Mouse (Mus musculus) 3134 (cell line): ENCODE data around the gene Ebf1.
A peak's percentile ranks its signal among the peaks of the same experiment; 100 is the strongest.

Experiments used
- DNase-seq: peaks from one replicate; pipeline ENCODE4 v3.0.0-alpha.2; 2011; ENCODE audit warnings: low spot score; ENCODE audit not compliant: insufficient read length; ENCODE audit errors: extremely low read depth

Ebf1 gene

GRCm38 (mm10) chr11:44617734-44618586 lies 843 bp downstream of the Ebf1 start:
- peak; percentile 86 for DNase-seq

- peak; percentile 64 for DNase-seq
Observed at GRCm38 (mm10) chr11:44619131-44619886, 2.2 kb downstream of the Ebf1 start.

- DNase-seq, result peak; percentile 49
Observed at GRCm38 (mm10) chr11:44619887-44620693, 3.0 kb downstream of the Ebf1 start.

- peak; percentile 15 for DNase-seq
Observed at GRCm38 (mm10) chr11:44620694-44621446, 3.8 kb downstream of the Ebf1 start.

DNA sequence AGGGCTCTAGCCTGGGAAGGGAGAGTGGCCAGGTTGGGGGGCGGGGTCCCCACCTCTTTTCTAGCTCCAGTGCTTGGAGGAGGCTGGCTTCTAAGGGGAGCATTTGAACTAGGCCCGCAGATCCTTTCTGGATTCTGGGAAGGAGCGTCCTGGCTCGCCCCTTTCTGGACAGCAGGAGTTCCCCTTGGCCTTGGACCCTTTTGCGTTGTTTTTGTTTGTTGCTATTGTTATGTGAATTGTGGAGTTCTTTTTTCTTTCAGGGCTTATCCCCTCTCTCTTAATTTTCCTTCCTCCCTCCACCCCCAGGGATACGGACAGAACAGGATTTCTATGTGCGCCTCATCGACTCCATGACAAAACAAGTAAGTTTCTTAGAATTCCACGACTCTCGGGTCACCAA lies 4.5 kb downstream of the Ebf1 start:
- no peak for DNase-seq

DNA sequence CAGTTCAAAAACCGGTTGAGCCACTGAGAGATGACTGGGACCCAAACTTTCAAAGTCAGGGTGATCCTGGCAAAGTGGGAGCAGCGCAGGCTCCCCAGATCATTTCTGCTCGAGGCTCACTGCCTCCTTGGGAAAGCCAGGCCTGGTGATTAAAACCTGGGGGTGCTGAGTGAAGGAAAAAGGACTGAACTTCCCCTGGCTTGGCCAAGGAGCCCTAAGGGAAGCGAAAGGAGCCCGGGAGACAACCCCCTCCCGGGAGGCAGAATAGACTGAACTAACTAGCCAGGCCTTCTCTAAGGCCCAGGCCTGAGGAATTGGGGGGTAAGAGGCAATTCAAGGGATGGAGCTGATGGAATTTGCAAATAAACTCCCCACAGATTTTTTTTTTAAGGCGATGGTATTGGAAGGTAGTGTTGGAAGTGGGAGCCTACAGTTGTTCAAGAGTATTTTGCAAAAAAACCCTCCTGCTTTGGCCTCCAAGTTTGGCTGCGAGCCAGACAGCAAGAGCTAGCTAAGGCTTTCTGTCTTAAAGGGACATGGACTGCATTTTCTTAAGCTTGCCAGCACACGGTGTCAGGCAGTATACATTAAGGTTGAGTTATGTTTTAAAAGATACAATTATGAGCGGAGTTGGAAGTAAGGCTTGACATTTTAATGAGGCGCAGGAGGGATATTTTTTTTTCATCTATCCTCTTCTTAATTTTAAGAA lies 5.1 kb downstream of the Ebf1 start:
- no peak for DNase-seq

DNA sequence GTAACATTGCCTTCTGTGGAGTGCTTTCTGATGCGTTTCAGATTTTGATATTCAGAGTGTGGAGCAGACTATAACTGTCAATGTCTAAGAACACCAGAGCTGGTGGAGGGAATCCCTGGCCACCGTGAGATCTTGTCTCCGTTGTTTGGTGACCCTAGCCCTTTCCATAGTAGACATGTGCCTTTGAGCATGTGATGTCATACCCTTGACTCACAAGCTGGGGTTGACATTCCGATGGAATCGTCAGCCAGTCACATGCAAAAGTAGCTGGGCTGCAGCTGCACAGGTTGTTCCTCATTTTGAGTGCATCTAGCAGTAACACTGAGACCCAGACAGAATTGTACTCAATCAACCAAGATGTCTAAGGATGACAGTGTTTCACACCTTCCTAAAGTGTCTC lies 7.4 kb downstream of the Ebf1 start:
- DNase-seq, result no peak

- DNase-seq, result no peak
Observed at GRCm38 (mm10) chr11:44626065-44626464, 8.9 kb downstream of the Ebf1 start.

DNA sequence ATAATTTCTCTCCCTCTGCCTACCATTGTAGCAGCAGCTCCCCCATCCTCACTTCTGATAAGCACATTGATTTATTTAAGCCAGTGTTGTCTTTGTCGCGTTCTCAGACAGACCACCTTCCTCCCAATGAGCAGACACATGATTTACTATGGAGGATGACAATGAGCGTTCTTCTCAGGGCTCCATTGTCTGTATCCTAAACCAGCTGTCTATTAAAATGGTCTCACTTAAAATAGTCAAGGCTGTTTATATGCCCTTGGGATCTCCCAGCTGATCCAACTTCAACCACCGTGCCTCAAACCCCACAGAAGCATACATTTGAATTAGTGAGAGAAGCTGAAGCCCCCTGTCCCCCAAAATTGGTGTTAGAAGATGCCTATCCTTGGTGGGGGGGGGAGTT lies 11.3 kb downstream of the Ebf1 start:
- DNase-seq, result no peak

DNA sequence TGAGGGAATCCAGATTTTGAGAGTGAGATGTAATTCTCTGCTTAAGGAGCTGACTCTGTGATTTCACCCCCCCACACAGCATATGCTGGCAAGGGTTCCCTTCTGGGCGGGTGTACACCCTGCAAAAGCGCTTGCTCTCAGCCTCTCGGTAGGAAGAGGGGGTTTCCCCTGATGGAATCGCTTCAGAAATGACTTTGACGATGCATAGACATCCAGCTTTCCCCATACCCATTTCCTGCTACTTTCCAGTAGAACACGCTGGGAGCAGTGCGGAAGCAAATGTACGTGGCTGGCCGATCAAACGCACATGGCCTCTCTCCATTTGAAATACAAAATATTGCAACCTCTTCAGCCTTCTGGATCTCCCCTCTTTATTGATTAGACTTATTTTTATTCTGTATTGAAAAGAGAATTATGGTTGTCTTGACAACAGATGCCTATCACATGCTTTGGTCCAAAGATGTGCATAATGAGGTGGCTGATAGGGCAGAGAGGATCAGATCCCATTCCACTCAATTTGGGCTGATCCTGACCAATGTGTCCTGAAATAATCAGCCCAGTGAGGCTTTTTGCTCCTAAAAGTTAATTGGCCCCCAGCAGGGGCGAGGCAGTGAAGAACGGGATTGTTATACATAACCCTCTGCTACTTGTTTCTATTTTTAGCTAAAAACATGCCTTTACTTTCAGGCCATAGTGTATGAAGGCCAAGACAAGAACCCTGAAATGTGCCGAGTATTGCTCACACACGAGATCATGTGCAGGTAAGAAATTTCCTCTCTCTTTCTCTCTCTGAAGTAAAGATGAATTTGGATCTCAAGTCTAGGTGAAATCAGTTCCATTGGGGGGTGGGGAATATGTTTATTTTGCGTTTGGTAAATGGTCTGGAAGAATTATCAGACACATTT lies 15.2 kb downstream of the Ebf1 start:
- DNase-seq, result no peak

GRCm38 (mm10) chr11:44633001-44633693 lies 16.0 kb downstream of the Ebf1 start:
- DNase-seq, result no peak

DNA sequence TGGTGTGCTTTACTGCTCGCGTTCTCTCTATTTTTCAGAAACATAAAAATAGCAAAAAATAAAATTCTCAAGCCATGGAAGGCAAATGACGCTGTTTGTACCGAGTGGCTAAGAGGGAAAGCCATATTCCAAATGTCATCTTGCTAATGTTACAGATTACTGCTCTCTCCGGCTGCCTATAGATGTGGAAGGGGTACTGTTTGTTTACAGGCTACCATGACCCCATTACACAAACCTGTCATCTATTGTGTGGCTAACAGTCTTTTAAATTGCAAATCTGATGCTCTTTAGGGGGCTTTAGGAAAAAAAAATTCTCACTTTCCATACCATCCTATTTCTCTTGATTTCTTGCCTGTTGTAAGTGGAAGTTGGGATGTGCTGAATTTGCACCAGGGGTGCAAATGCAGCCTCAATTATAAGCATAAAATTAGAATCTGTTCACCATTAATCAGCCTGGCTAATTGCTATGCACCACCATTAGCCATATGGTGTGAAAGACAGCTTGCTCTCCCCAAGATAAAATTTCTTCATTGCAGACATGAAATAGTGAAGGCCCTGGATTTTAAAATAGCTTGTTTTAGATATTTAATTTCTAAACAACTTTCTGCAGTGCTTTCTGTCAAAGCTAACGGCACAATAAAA lies 17.6 kb downstream of the Ebf1 start:
- DNase-seq, result no peak

DNA sequence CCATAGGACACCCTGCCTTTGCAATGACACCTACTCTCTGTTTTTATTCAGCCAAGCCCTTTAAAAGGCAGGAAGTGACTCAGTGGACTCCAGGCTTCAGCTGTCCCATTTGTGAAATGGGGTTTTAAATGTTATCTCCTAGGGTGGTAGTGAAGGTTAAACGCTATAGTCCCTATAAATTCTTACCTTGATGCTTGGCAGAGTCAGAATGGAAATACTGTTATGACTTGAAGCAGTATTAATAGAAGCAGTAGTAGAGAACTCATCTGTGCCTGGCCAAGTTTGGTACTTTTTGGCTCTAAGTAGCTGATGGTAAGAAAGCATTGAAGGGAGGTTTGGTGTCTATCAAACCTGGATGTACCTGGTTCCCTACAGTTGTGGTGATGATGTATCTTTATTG lies 19.1 kb downstream of the Ebf1 start:
- DNase-seq, result no peak

DNA sequence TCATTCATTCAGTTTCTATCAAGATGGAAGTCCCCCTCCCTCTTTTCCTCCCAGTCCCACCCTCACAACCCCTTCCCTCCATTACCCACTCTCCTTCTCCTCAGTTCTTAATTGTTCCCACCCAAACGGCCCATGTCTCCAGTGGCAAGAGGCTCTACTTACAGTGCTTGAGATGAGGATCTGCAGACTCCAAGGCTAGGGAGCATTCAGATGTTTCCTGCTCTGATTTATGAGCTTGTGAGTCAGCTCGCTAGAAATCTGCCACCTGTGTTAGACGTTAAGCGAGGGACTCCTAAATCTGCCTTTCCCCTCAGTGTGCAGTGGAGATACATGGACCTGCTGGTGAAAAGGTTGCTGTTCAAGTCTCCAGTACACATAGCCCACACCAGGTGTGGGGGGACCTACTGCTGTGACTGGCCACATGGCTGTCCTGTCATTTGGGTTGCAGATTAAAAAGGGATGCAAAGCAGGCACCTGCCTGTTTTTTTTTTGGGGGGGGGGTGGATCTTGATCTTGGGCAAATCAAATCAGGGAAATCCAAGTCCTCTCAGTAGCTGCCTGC lies 21.2 kb downstream of the Ebf1 start:
- DNase-seq, result no peak

DNA sequence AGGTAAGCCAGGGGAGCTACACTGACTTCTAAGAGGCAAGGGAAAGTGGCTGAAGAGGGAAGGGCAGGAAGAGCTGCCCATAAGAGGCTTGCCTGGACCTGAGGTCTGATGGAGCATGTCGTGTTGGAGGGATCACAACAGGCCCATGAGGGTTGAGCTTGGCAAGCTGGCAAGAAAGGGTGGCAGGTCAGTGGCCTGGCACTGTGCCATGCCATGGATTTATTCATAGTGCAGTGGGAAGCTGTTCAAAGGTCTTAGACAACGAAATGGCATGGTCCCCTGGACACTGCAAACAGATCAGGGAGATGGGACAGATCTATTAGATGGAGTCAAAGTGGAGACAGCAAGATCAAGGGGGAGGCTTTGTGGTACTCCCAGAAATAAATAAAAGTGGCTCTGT lies 24.4 kb downstream of the Ebf1 start:
- no peak for DNase-seq

- no peak for DNase-seq
Observed at GRCm38 (mm10) chr11:44654340-44655019, 37.4 kb downstream of the Ebf1 start.

GRCm38 (mm10) chr11:44655468-44655867 lies 38.4 kb downstream of the Ebf1 start:
- no peak for DNase-seq
